Mouse (Mus musculus): ENCODE measurements around the gene R3hcc1l.

Gene R3hcc1l

GRCm38 (mm10) chr19:42602041-42602440 is 83.5 kb downstream of the R3hcc1l start:
- DNase-seq: no peak

GRCm38 (mm10) chr19:42602576-42602975 is 84.0 kb downstream of the R3hcc1l start:
- no peak for DNase-seq

DNA sequence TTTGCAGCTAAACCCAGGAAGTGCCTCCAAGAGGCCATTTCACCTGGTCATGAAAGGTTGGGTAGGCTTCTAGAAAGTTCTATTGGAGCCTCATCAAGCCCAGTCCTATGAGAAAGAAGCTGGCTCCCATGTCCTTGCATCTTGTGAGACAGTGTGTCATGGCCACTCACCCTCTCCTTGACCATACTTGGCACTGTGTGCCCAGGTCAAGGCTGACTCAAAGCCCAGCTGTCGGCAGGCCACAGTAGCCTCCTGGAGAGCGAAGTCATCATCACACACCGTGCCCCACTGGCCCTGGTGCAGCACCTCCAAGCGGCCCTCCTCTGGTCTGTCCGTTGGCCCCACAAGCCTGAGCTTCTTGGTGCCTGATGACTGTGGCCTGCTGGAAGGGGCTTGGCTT is 89.5 kb downstream of the R3hcc1l start:
- DNase-seq: no peak

DNA sequence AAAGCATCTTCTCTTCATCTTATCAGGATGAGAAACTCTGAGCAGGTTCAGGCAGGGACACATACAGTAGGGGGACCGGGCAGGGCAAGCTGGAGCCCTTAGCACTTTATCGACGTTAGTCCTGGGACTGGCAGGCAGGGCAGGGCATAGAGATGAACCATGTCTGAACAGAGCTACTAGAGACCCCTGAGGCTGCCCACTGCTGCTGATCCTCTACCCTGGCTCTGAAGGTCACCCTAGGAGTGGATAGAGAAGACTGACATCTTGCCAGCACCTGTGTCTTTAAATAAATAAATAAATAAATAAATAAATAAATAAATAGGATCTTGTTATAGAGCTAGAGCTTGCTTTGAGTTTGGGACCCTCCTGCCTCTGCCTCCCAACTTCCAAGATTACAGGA is 91.2 kb downstream of the R3hcc1l start:
- DNase-seq: no peak

GRCm38 (mm10) chr19:42611746-42612145 is 93.2 kb downstream of the R3hcc1l start:
- no peak for DNase-seq

- DNase-seq: peak; percentile 33 to 57
Observed at GRCm38 (mm10) chr19:42612654-42613053, 94.1 kb downstream of the R3hcc1l start, which contains the start of gene Loxl4. Gene Loxl4, minus strand, starts transcription at chr19:42612813.

DNA sequence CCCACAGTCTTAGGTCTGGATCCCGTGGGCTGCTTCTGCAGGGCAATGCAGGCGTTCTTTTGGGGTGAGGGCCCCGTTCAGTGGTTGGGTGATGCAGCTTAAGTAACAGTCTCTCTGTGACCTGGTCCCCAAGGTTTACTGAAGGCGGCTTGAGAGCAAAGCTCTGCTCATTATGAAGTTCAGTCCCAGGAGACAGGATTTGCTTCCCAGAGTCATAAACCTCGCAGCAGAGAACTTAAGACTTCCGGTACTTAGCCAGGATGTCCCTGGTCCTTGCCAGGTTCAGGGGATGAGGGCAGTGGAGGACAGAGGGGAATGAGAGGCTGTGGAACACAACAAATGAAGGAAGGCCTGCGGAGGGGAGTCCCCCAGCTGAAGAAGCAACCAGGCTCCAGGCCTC is 94.6 kb downstream of the R3hcc1l start:
- no peak for DNase-seq

DNA sequence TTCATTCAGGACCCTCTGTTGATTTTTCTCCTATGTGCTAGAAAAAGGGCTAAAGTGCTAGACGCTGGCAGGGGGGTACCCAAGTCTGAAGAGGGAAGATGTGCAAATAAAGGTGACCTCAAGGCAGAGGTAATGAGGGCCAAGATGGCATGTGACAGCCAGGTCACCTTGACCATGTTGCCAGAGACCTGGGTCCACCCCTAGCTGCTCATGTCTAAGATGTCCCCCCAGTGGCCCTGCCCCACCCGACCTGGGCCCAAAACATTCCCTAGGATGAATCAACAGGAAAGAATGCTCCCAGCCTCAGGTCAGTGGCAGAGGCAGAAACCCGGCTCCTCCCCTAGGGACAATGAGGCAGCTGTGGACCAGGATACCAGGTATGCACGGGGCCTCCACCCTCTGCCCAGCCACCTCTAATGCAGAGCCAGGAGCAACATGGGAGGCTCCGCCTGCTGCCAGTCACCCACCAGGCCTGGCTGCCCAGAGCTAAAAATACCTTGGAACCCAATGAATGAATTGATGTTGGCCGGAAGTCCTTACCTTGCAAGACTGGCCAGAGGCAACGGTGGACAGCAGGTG is 95.2 kb downstream of the R3hcc1l start:
- DNase-seq: no peak

DNA sequence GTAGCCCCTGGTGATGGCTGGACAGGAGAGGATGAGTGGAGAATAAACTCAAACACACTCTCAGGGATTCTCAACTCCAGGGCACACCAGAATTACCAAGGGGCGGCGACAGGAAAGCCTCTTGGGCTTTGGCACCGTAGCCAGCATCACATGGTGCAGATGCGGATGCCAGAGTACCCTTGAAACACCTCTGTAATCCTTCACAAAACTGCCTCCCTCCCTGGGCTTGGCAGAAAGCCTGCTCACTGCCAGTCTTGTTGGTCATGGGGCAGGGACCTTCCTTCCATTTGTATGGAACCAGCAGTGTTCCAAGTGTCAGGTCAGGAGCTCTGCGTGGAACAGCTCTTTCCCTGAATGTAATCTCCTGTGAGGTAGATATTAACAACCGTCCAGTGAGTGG is 109.5 kb downstream of the R3hcc1l start:
- DNase-seq: no peak

GRCm38 (mm10) chr19:42631541-42631961 is 113.0 kb downstream of the R3hcc1l start:
- no peak for DNase-seq

GRCm38 (mm10) chr19:42632301-42632700 is 113.7 kb downstream of the R3hcc1l start:
- DNase-seq: no peak

DNA sequence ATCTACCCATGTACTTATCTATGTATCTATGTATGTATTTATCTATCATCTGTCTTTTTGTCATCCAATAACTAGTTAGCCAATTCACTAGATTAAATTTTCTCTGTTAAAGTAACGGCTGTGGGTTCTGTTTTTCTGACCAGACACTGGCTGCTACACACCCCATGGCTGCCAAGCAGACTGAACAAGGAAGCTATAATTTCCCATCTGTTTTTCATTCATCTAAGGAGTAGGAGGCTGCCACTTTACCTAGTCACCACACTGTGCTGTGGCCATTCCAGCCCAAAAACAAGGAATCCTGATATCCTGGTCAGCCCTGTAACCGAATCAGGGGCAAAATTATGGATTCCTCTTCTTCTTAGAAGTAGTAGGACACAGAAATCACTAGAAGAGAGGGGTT is 115.1 kb downstream of the R3hcc1l start:
- no peak for DNase-seq

DNA sequence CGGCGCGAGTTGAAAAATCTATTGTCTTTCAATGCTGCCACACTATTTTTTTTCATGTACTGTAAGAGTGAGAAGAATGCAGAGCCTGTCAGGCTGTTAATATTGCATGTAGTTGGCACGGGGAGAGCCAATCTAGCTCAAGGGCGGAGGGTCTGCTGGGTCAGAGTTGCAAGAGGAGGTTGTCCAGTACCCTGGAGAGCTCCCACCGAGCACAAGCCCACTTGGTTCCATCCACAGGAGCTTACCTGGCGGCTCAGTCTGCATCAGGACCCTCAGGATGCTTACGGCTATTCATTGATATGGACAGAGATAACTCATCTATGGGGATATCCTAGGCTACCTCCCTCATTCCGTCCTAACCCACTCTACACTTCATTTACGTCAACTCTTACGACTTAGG is 118.1 kb downstream of the R3hcc1l start:
- no peak for DNase-seq

GRCm38 (mm10) chr19:42638604-42639481 is 120.3 kb downstream of the R3hcc1l start:
- peak; percentile 60 to 66 for DNase-seq

DNA sequence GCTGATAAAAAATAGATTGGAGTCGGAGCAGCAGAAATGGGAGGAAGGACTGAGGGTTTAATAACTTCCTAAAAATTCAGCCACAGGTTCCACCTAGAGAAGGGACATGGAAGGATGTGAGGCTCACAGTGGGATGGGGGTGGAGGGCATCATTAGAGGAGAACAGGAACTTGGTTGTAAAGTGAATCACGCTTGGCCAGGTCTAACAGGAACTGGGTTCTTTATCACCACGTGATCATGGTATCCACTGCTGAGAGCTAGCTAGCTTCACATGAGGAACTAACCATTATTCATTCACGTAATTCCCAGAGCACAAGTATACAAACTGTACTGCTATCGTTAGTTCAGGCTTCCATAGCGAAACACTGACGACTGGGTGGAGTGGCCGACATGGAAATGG is 121.0 kb downstream of the R3hcc1l start:
- DNase-seq: no peak

DNA sequence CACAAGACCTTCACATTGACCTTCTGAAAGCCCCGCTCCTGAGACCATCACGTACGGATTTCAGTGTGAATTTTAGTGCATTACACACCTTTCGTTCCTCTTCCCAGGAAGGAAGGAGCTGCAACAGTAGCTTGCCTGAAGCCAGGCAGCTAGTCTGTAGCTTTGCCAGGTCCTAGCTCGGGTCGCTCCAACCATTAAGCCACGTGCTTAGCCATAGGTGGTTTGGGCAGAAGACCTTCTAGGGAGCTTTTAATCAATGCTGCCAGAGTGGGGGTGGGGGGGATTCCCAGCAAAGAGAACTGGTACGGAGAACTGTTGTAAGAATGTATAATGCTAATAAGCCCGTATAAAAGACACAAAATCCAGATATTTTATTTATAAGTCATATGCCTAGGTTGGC is 121.7 kb downstream of the R3hcc1l start:
- DNase-seq: peak; percentile 44 to 55

All from cerebellum, postnatal 10 days (tissue).